Mouse (Mus musculus) gastrocnemius, adult 8-10 months (tissue): ENCODE results near the gene Arhgap21. TPM values are rescaled to one million over a fixed set of nuclear protein-coding genes. Genes with fewer than 3 reads are reported as not detected.

Experiments
- DNase-seq, 2 experiments: peaks; one replicate each; pipeline ENCODE4 v3.0.0; 2022; ENCODE audit warnings: low spot score in 2 of 2
- total RNA-seq, 4 experiments: library from RNA; stranded (reverse); gene quantifications; 2 replicates each; pipeline ENCODE4 v1.2.4; 2022

Gene Arhgap21
- total RNA-seq, 4 experiments from 2014 or later = 30.0 to 33.0 (median 30.3) TPM

DNA sequence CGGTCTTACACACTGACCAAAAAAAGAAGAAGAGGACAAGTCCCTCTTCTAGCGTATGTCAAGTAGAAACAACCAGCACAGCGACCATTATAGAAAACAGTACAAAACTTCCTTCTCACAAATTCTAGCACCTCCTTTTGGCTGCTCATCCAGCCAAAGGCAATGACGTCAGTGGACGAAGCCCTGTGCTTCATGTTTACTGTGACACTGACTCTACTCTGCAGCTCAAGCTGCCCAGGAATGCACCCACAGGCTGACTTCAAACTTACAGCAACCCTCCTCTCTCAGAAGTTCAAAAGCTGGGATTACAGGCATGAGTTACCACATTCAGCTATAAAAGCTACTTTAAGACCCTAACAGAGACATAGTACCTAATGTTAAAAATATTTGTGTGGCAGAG is 72.2 kb downstream of the Arhgap21 start:
- no peak for DNase-seq

DNA sequence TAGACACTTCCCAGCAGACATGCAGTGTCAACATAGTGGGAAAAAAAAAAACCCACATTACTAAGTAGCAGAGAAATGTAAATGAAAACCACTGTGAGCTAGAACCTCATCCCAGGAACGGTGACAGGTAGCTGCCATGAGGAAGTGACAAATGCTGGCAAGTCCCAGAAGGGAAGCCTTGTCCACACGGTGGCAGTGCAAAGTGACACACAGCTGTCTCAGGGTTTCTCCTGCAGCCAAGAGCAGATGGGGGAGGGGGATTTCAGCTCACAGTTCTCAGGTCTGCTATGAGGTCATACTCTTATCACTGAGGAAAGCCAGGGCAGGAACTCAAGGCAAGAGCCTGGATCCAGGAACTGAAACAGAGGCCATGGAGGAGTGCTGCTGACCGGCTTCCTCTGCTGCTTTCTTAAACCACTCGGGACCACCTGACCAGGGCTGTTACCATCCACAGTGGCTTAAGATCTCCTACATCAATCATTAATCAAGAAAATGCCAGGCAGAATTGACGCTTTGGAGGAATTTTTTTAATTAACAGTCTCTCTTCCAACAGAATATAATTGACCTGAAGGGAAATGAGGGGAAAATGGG is 74.5 kb downstream of the Arhgap21 start:
- DNase-seq = no peak

DNA sequence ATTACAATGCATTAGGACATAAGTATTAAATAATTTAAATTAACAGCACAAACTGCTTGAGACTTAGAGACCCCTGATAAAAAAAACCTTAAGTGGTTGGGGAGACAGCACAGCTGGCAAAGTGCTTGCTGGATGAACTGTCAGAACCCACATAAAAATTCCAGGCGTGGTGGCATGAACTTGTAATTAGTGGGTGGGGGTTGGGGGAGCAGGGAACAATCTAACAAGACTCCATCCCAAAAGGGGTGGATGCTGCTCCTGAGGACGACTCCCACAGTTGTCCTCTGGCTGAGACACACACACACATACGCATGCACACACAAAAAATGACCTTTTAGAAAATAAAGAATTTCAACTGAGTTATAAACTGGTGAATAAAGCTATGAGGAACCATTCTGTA is 79.9 kb downstream of the Arhgap21 start:
- no peak for DNase-seq

DNA sequence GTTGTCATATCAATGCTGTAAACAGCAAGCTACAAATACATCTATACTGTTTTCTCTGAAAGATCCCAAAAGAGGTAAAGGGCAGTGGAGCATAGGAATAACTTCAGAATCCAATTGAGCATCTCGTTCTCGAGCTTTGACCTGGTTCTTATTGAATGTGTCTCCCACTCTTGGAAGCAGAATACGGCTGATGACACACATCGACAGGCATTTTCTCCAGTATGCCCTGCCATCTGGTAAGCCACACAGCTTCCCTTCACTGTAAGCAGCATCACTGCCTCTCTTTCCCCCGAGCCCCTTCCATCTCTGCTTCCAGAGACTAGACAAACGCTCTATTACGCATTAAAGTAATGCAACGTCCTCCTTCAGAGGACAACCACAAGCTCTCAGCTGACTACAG is 85.4 kb downstream of the Arhgap21 start:
- DNase-seq = no peak

DNA sequence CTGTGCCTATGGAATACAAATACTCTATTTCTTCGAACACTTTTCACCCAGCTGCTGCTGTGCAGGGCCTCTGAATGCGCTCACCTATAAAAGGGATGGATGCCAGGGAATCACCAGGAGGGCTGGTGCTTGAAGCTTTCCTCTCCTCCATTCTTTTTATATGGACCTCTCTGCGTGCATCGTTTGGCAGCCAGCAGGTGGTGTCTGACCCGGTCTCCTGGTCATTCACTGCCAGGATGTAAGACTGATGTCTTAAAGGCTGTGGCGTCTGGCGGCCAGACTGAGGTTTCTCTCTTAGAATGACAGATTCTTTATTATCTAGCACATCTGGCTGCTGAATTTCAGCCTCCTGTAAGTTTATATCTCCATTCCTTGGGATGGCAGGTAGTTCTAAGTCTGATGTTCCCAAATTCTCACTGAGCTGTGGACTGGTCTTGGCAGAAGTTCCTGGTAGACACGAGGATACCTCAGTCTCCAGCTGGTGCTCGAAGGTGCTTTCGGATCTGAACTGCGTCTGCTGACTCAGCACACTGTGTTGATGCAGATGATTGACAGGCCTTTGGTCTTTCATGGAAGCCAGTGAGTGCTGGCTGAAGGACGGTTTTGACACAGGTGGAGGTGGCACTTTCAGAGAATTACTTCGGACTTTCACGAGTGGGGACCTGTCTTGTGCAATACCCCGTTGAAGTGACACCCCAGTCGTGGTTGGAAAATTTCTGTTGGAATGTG is 88.6 kb downstream of the Arhgap21 start:
- DNase-seq = no peak

DNA sequence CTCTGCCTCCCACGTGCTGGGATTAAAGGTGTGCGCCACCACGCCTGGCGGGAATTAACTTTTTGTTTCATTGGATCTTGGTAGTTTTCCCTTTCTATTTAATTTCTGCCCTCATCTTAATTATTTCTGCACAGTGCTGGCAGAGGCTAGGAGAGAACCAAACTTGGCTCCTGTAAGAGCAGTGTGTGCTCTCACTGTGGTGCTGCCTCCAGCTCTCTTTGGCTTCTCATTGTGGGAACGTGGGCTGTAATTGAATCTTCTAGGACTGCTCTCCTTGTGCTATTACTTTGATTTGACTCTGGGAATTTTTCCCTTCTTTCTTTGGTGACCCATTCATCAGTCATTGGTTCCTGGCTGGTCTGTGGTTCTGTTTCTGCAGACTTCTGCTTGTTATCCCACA is 94.1 kb downstream of the Arhgap21 start:
- no peak for DNase-seq

DNA sequence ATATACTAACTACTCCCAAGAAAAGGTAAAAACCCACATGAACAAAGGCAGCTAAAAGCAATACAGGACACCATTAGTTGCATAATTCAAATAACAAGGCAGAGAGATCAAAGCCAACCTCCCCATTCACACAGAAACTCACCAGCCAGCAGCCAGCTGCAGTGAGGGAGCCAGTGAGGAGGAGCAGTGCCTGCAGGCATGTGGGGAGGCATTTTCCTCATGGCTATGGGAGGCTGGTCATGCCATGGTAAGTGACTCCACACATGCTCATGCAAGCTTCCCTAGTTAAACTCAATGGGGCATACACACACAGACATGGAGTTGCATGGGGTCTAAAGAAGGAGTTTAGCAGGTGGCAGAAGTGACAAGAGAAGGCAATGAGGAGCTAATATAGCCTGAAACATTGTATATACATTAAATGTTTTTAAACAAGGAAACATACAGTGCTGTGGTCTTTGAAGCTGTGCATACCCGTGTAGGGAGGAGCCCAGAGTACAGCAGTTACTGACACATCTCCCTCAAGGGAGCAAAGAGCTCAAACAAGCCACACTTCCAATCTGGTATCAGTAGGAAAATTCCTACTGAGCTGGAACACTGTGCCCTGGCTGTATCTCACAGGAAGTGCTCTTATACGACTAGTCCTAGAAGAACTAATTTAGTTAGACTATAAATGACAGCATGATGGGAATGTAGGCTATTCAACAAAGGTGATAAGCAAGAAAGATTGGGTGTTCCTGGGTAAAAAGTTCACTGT is 99.3 kb downstream of the Arhgap21 start:
- no peak for DNase-seq

DNA sequence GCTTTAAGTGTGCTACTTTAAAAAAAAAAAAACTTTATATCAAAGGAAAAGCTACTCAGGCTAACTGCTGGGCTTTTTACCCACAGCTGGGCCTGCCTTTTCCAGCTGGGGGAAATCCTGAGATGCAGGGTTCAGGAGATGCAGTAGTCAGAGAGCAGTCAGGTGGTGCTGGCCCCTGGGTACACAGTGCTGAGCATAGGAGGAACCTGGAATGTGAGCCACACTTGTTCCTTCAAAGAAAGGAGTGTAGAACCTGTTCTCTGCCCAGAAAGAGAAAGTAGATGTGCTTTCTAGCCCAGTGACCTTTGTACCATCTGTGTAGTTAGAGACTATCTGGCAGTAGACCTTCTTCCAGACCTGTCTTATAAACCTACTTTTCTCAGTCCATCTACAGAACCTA is 100.6 kb downstream of the Arhgap21 start:
- no peak for DNase-seq

DNA sequence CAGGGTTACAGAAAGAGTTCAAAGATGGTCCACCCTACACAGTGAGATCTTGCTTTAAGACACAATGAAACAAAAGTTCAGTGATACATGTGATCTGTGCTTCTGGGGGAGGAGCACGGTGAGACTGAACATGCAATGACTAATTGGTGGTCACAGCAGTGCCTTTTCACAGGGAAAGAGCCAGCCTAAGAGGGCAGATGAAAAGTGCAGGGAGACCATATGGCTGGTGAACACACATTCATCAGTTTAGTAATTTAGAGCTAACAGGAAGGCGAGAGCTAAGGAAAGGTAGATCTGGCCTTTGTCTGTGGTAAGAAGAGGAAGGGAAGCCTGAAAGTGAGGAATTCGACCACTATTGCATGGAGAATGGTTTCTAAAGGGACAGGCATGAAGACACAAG is 102.9 kb downstream of the Arhgap21 start:
- DNase-seq = no peak

DNA sequence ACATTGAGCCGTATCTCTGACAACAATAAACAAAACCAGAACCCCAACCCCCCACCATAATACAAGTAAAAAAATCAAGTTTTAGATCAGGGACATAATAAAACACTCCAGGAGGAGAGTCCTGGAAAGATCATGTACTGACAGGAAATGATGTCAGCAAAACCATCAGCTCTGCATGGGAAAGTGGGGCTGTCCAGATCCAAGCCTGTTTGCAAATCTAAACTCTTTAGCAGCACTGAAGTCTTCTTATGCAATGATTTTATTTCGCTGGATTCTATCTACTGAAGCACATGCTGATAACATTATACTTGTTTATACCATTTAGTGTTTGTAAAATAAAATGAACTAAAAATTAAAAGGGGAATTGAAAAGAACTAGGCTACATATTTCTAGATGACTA is 104.1 kb downstream of the Arhgap21 start:
- DNase-seq = no peak

DNA sequence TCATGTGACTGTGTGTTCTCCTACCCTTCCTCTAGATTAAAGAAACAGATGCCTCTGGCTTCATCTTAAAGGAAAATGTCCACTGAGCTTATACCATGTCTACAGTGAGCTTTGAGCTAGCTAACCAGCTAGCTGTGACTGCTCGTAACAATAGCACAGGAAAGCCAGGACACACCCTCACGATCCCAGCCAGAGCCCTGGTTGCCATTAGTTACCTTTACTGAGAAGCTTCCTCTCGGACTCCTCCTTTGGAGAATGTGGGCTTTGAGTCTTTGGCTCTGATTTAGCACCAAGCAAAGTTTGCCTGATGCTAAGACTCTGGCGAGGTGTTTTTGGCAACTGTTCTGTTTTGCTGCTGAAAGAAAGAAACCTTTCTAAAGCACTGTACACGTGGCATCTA is 107.9 kb downstream of the Arhgap21 start:
- no peak for DNase-seq

DNA sequence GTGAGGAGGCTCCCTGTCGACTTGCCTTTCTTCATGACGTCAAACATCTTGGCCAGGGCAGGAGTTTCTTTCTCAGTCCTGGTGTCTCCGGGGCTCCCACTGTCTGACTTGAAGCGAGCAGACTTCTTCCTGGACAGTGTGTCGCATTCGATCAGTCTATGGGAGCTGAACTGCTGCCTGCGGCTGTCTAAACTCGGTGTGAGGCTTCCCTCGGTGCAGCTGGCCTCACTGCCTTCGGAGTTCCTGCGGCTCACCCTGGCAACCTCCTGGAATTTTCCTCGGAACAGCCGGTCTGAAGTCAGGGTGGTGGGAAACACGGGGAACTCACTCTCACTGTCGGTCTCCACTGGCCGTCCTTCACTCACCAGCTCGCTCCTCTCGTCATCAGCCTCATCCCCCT is 119.3 kb downstream of the Arhgap21 start:
- no peak for DNase-seq

DNA sequence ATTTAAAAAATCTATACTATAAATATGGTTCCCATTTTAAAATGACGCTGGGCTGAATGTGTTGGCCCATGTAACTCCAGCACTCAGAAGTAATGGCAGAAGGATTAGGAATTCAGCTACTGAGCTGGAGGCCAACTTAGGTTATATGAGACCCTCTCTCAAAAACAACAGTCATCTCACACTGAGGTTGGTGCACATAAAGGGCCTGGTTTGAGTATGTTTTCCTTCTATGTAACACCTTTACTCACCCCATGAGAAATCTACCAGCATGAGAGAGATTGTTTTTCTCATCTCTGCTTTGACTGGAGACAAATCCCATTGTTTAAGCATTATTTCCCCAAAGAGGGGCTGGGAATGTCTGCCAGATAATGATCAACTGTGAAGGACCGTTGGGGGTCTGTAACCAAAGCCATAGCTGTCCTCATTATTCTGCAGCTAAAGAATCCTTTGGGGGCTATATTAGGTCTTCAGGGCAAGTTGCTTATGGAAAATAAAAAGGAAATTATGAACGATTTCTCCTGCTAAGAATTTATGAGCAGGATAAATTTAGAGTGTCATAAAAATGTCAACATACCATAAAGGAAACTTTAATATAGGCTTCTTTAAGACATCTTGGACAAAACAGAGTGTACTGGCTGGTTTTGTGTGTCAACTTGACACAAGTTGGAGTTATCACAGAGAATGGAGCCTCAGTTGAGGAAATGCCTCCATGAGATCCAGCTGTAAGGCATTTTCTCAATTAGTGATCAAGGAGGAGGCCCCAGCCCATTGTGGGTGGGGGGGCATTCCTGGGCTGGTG is 136.9 kb downstream of the Arhgap21 start:
- no peak for DNase-seq

DNA sequence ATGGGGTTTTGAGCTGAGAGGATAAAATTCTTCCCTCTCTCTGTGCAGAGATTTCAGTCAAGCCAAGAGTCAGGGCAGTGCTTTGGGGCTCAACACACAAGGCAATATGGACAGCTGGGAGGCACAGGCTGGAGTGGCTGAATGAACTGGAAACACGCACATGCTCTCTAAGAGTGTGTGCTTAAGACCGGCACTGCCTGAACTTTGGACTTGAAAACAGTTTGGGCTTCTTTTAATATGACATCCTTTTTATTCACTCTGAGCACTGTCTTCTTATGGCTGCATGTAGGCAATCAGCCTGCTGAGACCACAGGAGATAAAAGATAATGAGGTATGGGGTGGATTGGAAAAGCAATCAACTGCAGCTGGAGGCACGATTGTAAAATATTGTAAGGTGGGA is 137.8 kb downstream of the Arhgap21 start:
- DNase-seq = no peak

DNA sequence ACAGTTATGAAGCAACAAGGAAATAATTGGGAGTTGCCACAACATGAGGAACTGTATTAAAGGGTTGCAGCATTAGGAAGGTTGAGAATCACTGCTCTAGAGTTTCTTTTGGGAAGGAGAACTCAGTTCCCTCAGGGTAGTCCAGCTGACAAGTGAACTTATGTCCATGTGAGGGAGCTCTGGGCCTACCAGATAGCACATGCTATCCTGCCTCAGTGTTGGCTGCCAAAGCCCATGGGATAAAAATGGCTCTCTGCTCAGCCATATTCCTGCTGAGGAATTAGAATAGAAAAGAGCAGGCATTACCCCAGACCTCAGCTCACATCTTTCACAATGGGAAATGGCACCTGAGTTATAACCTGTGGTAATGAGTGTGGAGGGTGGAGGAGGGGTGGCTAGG is 142.4 kb downstream of the Arhgap21 start:
- no peak for DNase-seq

DNA sequence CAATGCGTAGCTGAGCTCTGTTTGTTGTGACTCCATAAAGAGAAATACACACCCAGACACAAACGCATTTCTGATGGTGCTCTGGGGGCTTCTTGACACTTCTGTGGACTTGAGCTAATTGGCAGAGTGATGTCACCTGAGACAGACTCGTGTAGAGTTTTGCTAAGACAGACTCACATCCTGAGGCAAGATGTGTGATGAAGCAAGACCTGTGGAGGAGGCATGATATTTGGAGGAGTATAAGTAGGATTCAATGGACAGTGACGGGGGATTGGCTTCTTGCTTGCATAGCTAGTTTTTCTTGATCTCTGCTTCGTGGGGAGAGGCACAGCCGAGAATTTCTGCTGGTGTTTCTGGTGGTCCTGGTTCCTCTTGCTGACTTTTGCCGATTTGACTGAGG is 150.5 kb downstream of the Arhgap21 start:
- DNase-seq = no peak

DNA sequence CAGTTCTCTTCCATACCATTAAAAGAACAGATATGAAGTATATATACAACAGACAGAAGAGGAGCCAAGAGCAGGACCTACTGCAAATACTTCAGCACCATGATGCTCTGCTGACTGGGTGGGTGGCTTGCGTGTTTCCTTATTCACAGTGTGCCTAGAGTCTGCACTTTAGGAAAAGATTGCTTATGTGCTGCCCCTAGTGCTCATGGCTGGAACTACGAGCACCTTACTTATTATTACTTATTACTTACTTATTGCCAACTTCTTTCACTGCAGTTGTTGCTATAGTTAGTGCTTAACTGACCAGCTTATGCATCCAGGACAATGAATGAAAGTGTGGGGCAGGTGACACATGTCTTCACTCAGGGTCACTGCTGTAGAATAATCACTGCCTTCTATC is 154.7 kb downstream of the Arhgap21 start:
- DNase-seq = no peak

DNA sequence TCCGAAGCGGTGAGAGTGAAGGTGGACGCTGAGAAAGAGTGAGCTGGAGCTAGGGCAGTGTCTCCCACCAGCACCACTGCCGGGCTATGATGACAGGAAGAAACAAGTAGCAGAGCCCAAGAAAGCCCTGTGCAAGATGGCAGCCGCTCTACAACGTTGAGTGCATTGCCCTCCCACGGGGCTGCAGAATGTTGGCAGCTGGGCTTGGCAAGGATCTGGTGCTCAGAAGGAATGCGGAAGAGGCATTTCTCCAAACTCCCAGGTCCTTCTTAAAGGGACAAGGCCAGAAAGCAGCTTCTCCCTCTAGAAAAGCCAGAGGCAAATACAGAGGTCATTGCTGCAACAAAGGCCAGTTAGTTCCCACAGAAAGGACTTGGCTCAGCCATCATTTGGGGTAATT is 157.2 kb downstream of the Arhgap21 start:
- DNase-seq = peak in 1 of 2 experiments; percentile 10

DNA sequence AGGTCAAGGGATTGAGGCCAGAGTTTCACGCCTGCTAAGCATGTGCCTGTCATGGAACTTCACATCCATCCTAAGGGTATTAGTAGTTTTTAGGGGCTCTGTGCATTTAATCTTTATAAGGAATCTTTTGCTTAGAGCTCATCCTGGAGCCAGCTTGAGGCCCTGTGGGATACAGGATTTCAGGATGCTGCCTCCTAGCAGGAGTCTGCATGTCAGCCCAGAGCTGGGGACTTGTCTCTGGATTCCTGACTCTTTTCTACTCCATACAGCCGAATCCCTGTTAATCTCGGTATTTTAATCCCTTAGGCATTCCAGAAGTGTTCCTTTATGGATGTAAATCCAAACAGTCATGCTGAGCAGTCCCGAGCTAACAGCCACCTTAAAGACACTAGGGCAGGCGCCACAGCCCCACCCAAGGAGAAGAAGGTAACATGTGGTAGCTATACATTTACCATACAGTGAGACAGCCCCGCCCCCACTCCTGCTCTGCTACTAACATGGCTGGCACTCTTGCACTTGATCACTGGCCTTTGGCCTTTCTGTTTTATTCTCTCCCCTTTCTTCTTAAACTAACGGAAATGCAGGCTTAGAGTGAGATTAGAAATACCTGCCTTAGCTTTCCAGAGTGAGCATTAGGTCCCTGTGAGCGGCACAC is 167.3 kb downstream of the Arhgap21 start:
- DNase-seq = no peak
